Mouse (Mus musculus) spleen, adult 12 weeks (tissue): ENCODE measurements around the gene Arhgap6.

ENCODE experiments used
- DNase-seq: peaks from one replicate; pipeline ENCODE4 v3.0.0; 2022; ENCODE audit warnings: low spot score

The Arhgap6 gene

DNA sequence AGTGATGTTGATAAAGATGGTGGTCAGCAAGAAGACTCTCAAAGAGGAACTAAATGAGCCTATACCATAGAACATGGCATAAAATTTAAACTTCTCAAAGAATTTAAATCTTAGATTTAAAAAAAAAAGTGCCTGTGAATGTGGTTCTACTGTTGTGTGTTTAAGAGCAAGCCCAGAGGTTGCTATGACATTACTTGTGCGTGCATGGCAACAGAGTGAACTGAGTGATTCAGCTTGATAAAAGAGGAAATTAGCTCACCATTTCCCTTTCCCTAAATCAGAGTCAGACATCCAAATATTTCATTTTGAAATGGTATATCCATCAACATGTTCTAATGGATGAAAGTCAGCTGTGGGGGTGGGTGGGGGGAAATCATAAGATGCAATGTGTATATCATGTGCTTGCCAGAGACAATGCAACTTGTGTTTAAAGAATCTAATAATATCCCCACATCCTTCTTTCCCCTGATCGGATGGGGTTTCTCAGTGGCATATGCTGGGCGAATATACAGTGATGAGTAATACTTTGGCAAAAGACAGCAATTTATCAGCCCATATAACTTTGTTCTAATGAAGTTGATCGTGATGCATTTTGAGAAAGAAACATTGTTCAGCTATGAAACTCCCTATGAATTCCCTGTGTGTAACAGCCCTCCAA lies 328.3 kb downstream of the Arhgap6 start:
- no peak for DNase-seq

DNA sequence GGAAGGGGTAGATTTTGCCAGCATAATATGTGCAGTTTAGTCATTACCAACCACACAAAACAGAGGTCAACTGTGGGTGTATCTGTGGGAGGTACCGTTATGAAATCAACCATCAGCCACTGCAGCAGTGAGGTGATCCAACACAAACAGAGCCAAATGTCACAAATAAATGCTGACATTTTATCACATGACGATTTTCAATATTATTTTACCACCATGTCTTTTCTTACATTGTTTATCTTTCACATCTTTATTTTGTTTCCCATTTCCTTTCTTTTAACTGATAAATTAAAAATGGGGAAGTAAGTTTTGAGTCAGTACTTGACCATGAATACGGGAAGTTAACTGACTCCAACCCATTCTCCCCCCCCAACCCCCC lies 328.9 kb downstream of the Arhgap6 start:
- DNase-seq = no peak

DNA sequence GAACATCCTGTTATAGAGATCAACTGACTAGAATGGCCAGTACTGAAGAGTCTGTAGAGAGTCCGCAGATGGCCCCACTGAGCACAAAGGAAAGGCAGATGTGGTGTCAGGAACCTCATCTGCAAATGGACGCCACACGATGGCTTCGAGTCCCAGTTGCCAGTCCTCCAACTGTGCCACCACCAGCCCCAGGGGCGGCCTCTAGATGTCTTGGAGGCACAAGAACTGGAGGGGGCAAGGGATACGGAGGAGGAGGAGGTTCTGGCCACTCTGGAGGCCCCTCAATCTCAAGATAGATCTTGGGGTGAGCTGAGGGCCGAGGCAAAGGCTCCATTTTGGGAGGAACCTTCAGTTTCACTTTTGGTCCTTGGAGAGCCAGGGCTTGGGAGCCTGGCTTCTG lies 344.9 kb downstream of the Arhgap6 start:
- DNase-seq = no peak

DNA sequence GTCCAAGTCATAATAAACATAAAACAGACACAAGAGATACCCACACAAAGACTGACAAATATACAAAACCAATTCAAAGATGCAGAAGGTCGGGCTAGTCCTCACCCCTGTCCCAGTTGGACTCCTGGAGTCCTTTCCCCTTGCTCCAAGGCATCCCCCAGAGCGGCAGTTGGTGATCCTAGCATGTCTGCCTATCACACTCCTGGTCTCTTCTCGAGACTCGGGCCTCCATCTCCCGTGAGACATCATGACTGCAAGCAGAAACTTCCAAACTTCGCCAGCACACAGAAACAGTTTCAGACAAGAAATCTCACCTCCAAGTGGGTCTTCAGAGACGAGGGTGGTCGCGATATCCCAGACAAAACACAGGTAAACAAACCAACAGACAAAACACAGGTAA lies 345.6 kb downstream of the Arhgap6 start:
- no peak for DNase-seq

DNA sequence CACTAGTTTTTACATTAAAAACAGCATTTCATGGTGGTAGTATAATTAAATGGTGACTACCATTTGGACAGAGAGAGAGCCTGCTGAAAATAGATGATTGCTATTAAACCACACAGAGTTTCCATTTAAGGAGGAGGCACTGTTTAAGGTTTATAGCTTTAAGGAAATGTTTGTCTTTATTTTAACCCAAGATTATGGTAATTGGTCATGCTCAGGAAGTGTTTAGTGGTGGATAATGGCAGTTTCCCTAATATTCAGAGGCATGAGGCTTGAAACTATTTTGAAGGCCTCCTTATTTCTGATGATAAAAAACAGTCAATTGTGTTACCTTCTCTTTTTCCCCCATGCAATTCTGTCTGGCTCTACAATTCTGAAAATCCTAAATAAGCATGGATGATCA lies 358.9 kb downstream of the Arhgap6 start:
- no peak for DNase-seq

DNA sequence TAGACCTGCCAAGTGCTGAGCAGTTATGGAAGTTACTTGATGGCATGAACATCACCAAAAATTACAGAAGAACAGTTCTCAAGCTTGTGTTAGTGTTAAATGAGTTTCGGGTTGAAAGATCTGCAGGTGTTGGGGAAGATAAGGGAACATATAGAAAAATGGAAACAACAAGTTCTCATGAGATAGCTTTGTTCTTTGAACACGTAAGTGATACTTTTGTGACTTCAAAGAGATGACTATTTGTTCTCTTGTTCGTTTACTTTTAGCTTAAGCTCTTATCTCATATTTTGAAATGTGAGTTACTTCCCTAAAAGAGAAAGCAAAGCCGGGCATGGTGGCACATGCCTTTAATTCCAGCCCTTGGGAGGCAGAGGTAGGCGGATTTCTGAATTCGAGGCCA lies 363.5 kb downstream of the Arhgap6 start:
- no peak for DNase-seq

DNA sequence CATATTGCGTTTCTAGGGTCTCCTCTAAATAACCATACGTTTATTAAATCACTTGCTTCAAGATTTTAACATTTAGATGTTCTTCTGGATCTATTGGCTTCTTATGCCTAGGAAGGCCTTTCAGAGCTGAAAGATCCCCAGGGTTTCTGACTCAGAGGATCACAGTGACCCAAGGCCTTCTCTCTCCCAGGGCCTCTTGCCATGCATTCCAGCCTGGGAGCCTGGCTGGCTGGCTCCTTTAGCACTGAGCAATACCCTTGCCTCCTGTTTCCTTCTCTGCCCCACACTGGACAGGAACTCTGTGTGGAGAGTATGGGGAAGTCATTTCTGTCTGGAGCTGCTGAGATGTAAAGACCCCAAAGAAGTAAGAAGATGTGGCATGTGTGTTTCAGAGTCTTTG lies 376.1 kb downstream of the Arhgap6 start:
- no peak for DNase-seq

DNA sequence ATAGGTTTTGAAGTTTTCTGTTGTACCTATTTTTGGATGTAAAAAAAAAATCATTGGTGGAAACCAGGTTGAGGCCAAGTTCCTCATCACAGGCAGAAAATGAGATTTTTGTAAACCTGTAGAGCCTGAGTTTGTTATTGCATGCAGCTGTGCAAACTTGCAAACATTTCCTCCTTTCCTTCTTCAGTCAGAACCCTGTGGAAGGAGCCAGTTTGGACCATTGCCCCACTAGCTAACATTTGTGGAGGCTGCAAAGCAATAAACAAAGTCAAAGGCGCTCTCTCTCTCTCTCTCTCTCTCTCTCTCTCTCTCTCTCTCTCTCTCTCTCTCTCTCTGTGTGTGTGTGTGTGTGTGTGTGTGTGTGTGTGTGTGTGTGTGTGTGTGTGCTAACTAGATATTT lies 378.9 kb downstream of the Arhgap6 start:
- DNase-seq = no peak

DNA sequence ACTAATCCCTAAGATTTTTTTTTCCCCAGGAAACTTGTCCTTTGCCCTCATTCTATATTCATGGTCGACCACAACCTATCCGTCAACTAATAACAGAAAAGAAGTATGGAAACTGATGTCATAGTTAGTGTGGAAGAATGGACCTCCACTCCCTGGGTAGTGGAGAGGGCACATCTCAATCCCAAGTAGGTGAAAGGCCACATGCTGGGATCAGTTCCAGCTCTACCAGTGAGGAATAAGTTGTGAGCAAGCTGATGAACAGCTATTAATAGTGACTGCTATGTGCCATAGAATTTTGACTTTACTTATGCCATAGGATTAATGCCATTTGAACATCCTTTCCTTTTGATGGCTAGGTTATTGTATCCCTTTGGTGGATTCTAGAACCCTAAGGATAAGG lies 383.7 kb downstream of the Arhgap6 start:
- DNase-seq = no peak

DNA sequence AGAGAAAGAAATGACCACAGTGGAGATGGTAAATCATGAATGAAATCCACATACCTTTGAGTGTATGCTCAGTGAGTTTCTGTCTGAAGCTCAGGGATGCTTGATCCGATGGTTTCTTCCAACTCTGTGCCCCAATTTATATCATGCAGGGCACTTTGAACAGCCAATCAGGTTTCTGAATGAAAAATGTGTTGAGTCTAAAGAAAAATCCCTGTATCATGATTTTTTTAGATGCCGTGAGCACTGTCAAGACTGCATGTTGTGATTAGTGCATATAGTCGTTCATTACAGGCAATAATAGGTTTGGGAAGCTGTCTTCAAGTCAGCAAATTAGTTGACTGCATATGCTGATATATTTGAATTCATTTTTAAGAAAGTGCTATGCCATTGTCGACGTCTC lies 392.2 kb downstream of the Arhgap6 start, which contains the start of gene Amelx:
TSS of gene Amelx (minus strand) at position 101 of the 400 bp plus-strand sequence.
- DNase-seq = no peak

DNA sequence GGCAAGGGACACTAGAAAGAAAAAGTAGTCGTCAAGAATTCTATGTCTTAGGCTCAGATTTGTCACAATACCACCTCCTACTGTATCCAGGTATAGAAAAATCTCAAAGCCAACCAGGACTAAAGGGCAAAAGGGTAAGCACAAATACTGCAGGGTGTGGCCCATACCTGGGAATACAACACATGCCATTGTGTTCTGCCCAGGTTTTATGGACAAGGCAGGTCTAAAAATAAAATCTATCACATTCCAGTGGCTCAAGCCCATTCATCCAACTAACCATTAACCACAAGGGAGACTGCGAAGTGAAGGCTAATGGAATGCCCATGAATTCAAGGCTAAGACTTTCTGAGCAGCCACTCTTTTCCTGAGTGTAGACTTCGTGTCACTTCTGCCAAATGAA lies 415.1 kb downstream of the Arhgap6 start:
- DNase-seq = no peak

DNA sequence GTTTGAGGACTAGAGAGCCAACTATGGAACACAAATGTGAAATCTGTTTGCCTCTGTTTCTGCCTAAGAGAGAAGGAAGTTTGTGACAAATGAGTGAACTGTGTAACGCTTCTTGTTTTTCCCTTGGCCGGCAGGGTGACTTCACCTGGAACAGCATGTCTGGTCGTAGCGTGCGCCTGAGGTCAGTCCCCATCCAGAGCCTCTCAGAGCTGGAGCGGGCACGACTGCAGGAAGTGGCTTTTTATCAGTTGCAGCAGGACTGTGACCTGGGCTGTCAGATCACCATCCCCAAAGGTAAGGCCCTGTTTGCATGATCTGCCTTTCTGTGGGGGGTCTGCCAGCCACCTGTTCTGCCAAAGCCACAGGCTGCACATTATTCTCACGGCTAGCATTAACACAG lies 425.2 kb downstream of the Arhgap6 start:
- no peak for DNase-seq

DNA sequence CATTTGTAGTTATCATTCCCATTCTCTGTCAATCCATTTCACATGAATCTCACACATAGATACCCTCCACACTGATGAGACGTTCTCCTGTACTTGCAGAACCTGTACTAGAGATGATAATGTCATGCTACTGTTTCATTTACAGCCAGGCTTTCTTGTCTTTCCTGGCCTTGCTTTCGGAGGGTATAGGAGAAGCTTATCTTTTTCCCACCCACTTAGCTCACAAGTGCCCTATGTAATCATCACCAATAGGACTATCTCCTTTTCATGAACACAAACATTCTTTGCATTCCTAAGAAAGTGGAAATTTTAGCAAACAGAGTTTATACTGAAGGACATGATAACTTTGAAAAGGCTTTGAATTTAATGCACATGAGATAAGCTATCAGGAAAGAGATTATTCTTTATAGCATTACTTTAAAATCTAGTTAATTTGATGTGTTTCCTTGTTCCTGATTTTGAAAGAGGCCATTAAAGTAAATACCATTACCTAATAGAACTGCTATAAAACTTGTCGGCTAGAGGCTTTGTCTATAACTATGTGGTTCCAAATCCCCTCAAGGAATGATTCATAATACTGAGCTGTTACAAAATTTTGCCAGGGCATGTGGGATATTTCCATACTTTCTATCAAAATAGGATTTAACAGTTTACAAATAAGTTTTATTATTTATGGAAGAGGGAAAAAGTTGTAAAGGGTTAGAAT lies 427.6 kb downstream of the Arhgap6 start:
- DNase-seq = no peak

DNA sequence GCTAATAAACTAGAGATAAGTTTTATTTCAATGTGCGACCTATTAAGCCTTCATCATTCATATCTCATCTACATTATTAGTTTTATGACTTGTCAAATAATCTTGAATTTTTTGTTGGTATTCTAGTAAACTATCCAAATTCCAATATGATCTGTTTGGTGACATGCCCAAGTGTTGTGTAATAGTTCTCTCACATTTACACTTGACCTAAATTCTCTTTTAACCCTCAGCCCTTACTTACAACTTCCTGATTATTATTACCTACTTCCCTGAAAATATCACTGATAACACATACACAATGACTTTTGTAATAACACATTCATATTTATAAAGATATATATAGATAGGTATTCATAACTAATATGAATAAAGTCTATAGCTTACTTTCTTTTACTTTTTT lies 461.0 kb downstream of the Arhgap6 start:
- no peak for DNase-seq

DNA sequence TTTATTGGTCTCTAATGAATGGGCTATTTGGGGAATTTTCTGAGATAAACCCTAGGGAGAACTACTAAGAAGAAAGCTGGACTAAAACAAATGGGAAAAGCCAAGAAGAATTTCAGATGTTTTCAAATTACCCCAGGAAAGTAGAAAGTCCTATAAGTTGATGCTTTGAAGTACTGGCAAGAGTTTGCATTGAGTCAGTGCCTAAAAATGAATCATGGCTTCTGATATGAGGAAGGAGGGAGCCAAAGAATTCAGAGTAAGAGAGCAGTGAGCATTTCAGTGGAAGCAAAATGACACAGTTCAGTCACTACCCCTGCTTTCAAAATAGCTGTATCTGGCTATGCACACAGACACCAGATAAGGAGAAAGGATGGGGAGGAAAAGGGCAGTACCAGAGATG lies 461.8 kb downstream of the Arhgap6 start:
- DNase-seq = no peak

DNA sequence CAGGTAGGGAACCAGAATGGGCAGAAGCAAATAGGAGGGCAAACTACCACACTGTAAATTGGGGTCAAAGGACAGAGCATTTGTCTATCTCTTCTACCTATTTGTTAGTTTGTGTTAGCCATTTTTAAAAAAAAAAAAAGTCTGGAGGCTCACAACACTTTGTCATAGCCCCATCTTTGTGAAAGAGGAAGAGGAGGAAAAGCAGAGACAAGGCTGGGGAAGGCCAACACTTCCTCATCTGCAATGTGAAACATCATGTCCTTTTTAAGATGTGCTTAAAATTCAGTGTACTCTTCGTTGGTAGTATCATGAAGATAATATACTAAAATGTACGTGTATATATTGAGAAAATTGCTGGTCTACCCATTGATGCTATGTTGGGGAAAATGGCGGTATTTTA lies 466.1 kb downstream of the Arhgap6 start:
- no peak for DNase-seq

DNA sequence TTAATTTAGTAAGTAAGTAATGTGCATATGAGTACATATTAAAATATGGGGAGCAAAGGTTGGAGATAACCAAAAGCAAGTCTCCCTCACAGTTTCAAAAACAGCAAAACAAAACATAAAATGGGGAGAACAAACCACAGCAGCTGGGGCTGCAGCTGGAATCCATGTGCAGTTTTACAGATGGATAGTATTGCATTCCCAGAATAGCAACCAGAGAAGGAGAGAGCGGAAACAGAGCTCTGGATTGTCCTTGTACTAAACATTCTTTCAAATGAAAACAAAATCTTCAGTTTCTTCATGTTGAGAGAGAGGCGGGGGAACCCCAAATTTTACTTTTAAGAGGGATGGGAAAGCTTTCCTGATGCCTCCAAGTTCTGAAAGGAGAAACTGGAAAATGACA lies 467.3 kb downstream of the Arhgap6 start:
- no peak for DNase-seq

DNA sequence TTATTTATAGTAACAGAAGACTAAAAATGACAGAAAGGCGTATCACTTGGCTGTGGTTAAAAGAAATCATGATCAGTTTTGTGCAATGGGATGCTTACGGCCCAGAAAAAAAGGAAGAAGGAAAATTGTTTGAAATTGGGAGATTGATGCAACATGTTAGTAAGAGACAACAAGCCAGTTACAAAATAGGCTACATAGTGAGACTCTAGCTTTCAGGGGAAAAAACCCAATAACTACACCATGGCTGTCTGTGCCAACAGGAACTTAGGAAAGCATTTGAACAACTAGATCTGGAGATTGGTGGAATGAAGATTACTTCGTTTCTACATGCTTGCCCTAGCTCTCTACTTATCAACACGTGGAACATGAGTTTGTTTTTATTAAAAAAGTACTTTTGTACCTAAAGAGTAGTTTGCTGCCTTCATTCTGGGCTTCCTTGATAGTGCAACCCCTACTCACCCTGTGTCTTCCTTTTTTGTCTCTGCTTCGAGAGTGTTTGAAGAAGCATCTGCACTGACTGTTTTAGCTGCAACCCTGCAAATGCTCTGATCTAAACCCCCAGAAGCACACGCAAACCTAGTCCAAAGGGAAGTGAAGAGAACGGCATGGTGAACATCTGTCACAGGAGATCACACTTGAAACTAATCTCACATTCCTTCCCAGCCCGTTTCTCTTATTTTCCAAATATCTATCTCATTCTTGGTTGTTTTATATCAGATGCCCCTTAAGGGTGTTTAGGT lies 468.7 kb downstream of the Arhgap6 start:
- no peak for DNase-seq

DNA sequence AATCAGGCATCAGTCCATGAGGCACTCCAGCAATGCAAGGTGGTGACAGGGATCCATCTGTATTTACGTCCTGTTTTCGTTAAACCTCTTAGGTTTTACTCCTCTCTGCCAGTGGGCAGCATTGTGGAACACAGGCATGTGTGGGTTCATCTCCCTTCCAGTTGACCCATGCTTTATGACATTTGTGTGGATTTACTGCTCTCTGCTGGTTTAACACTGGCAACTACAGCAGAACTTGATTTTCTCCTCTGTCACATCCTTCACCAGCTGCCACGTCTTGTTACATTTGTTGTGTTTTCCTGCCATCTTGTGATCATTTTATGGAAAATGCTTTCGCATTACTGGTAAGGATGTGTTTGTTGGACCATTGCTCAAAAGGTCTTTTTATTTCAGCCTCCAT lies 504.7 kb downstream of the Arhgap6 start:
- no peak for DNase-seq

DNA sequence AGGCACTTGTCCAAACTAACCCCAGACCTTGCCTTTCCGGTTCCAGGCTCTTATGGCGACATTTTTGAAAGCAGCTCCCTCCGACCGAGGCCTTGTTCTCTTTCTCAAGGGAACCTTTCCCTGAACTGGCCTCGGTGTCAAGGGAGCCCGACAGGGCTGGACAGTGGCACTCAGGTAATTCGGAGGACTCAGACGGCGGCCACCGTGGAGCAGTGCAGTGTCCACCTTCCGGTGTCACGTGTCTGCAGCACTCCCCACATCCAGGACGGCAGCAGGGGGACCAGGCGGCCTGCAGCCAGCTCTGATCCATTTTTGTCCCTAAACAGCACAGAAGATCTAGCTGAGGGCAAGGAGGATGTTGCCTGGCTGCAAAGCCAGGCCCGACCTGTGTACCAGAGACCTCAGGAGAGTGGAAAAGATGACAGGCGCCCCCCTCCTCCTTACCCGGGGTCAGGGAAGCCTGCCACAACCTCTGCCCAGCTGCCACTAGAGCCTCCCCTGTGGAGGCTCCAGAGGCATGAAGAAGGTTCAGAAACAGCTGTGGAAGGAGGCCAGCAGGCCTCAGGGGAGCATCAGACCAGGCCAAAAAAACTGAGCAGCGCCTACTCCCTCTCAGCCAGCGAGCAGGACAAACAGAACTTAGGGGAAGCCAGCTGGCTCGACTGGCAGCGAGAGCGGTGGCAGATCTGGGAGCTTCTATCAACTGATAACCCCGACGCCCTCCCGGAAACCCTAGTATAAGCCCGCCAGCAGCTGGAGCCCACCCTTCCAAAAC lies 507.6 kb downstream of the Arhgap6 start:
- no peak for DNase-seq

DNA sequence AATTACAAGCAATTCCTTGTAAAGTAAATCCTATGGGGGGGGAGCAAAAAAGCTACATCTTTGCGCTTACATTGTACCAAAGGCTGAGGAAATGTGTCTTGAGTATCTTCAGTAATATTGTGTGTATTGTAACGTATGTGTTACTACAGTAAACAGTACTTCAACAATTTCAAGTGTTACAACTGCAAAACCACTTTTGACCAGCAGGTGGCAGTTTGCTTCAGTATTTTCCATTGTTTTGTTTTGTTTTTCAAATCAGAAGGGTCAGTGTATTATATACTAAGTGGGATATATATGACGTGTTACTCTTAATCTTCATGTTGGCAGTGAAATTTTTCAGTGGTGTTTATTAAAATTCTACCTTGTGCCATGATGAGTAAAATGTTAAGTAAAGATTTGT lies 509.0 kb downstream of the Arhgap6 start:
- no peak for DNase-seq

DNA sequence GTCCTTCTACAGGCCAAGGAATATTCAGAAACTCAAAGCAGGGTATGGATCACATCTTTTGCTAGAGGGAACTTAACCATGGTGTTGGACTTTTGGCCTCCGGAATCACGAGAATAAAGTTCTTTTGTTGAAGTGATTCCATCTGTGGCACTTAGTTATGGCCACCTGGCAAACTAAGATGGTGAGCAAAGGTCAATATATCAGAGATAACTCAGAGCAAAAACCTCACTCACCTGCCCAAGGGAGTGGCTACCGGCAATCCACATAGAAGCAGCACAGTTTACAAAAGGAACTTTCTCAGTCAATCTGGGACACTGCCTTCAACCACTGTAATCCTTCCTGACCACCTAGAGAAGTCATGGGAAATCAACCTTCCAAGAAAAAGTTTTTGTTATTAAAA lies 513.7 kb downstream of the Arhgap6 start:
- no peak for DNase-seq
